Mouse (Mus musculus): ENCODE measurements around the gene Nfkbid. TPM values are rescaled to one million over a fixed set of nuclear protein-coding genes. Genes with fewer than 3 reads are reported as not detected.

Gene Nfkbid
- polyA plus RNA-seq (2012; rRNA removed; ENCODE audit: low replicate concordance), result 3.1 and 5.5 TPM in 2 replicates

GRCm38 (mm10) chr7:30421175-30421889, at the start of gene Nfkbid:
Gene Nfkbid (plus strand): TSS chr7:30421732.

GRCm38 (mm10) chr7:30413596-30413995, 7.9 kb upstream of the Nfkbid start, which contains the start of gene Tyrobp:
Gene Tyrobp (plus strand): TSS chr7:30413760.

GRCm38 (mm10) chr7:30419561-30420499, 1.7 kb upstream of the Nfkbid start, which contains the start of gene Hcst:
Gene Hcst (minus strand): TSS chr7:30419854.

GRCm38 (mm10) chr7:30444971-30445751, 23.6 kb downstream of the Nfkbid start, which contains the start of gene Aplp1:
Gene Aplp1 (minus strand): TSS chr7:30445535.

GRCm38 (mm10) chr7:30457629-30458330, 36.2 kb downstream of the Nfkbid start, which contains the start of the genes Kirrel2 and Nphs1:
Gene Kirrel2 (minus strand): TSS chr7:30457690.
Gene Nphs1 (plus strand): TSS chr7:30458315.

Other genes starting within 250 kb of the Nfkbid start
- gene Cox7a1, start 237.6 kb upstream of the Nfkbid start, polyA plus RNA-seq (2012; rRNA removed; ENCODE audit: low replicate concordance), result 28.7 and 105 TPM in 2 replicates
- 1,243 TPM in 2 replicates for gene Capns1, start 222.9 kb upstream of the Nfkbid start, polyA plus RNA-seq (2012; rRNA removed; ENCODE audit: low replicate concordance)
- 106 and 146 TPM in 2 replicates for gene Polr2i, start 189.8 kb upstream of the Nfkbid start, polyA plus RNA-seq (2012; rRNA removed; ENCODE audit: low replicate concordance)
- gene Tbcb, start 189.5 kb upstream of the Nfkbid start, polyA plus RNA-seq (2012; rRNA removed; ENCODE audit: low replicate concordance), result 52.0 and 53.0 TPM in 2 replicates
- not detected in 2 replicates for gene Ovol3, start 186.0 kb upstream of the Nfkbid start, polyA plus RNA-seq (2012; rRNA removed; ENCODE audit: low replicate concordance)
- 0.87 and 1.5 TPM in 2 replicates for gene Thap8, start 141.6 kb upstream of the Nfkbid start, polyA plus RNA-seq (2012; rRNA removed; ENCODE audit: low replicate concordance)
- gene Wdr62, start 141.3 kb upstream of the Nfkbid start, polyA plus RNA-seq (2012; rRNA removed; ENCODE audit: low replicate concordance), result 26.2 and 55.0 TPM in 2 replicates
- 15.8 and 61.6 TPM in 2 replicates for gene Clip3, start 130.0 kb upstream of the Nfkbid start, polyA plus RNA-seq (2012; rRNA removed; ENCODE audit: low replicate concordance)
- 96.6 and 120 TPM in 2 replicates for gene Alkbh6, start 113.0 kb upstream of the Nfkbid start, polyA plus RNA-seq (2012; rRNA removed; ENCODE audit: low replicate concordance)
- 2.6 and 34.1 TPM in 2 replicates for gene Syne4, start 106.9 kb upstream of the Nfkbid start, polyA plus RNA-seq (2012; rRNA removed; ENCODE audit: low replicate concordance)
- 0.53 and 0.66 TPM in 2 replicates for gene E130208F15Rik, start 100.0 kb upstream of the Nfkbid start, polyA plus RNA-seq (2012; rRNA removed; ENCODE audit: low replicate concordance)
- gene Sdhaf1, start 97.8 kb upstream of the Nfkbid start, polyA plus RNA-seq (2012; rRNA removed; ENCODE audit: low replicate concordance), result 14.7 and 20.6 TPM in 2 replicates
- 3.1 and 19.7 TPM in 2 replicates for gene Lrfn3, start 59.0 kb upstream of the Nfkbid start, polyA plus RNA-seq (2012; rRNA removed; ENCODE audit: low replicate concordance)
- 182 and 372 TPM in 2 replicates for gene Tyrobp, start 8.0 kb upstream of the Nfkbid start, polyA plus RNA-seq (2012; rRNA removed; ENCODE audit: low replicate concordance)
- 11.1 and 15.3 TPM in 2 replicates for gene Hcst, start 1.9 kb upstream of the Nfkbid start, polyA plus RNA-seq (2012; rRNA removed; ENCODE audit: low replicate concordance)
- 2.5 and 7.0 TPM in 2 replicates for gene Aplp1, start 23.8 kb downstream of the Nfkbid start, polyA plus RNA-seq (2012; rRNA removed; ENCODE audit: low replicate concordance)
- not detected in 2 replicates for gene Kirrel2, start 36.0 kb downstream of the Nfkbid start, polyA plus RNA-seq (2012; rRNA removed; ENCODE audit: low replicate concordance)
- not detected in 2 replicates for gene Nphs1, start 36.6 kb downstream of the Nfkbid start, polyA plus RNA-seq (2012; rRNA removed; ENCODE audit: low replicate concordance)
- gene Prodh2, start 71.9 kb downstream of the Nfkbid start, polyA plus RNA-seq (2012; rRNA removed; ENCODE audit: low replicate concordance), result not detected in 2 replicates
- gene Arhgap33, start 113.3 kb downstream of the Nfkbid start, polyA plus RNA-seq (2012; rRNA removed; ENCODE audit: low replicate concordance), result 7.3 and 17.1 TPM in 2 replicates
- gene Hspb6, start 130.4 kb downstream of the Nfkbid start, polyA plus RNA-seq (2012; rRNA removed; ENCODE audit: low replicate concordance), result 65.4 and 90.8 TPM in 2 replicates
- gene Proser3, start 130.6 kb downstream of the Nfkbid start, polyA plus RNA-seq (2012; rRNA removed; ENCODE audit: low replicate concordance), result 4.1 and 17.2 TPM in 2 replicates
- 32.9 and 36.6 TPM in 2 replicates for gene Lin37, start 138.1 kb downstream of the Nfkbid start, polyA plus RNA-seq (2012; rRNA removed; ENCODE audit: low replicate concordance)
- 56.7 and 69.3 TPM in 2 replicates for gene U2af1l4, start 141.6 kb downstream of the Nfkbid start, polyA plus RNA-seq (2012; rRNA removed; ENCODE audit: low replicate concordance)
- 1.4 and 3.1 TPM in 2 replicates for gene Gm49396, start 141.6 kb downstream of the Nfkbid start, polyA plus RNA-seq (2012; rRNA removed; ENCODE audit: low replicate concordance)
- gene Psenen, start 141.9 kb downstream of the Nfkbid start, polyA plus RNA-seq (2012; rRNA removed; ENCODE audit: low replicate concordance), result 135 and 167 TPM in 2 replicates
- gene Igflr1, start 143.7 kb downstream of the Nfkbid start, polyA plus RNA-seq (2012; rRNA removed; ENCODE audit: low replicate concordance), result 3.8 and 6.8 TPM in 2 replicates
- gene Kmt2b, start 167.0 kb downstream of the Nfkbid start, polyA plus RNA-seq (2012; rRNA removed; ENCODE audit: low replicate concordance), result 35.0 and 59.6 TPM in 2 replicates
- 0.92 and 1.1 TPM in 2 replicates for gene Zbtb32, start 177.2 kb downstream of the Nfkbid start, polyA plus RNA-seq (2012; rRNA removed; ENCODE audit: low replicate concordance)
- gene Upk1a, start 191.1 kb downstream of the Nfkbid start, polyA plus RNA-seq (2012; rRNA removed; ENCODE audit: low replicate concordance), result 2.8 and 21.0 TPM in 2 replicates
- gene Cox6b1, start 204.4 kb downstream of the Nfkbid start, polyA plus RNA-seq (2012; rRNA removed; ENCODE audit: low replicate concordance), result 647 and 1,156 TPM in 2 replicates
- not detected in 2 replicates for gene Etv2, start 214.1 kb downstream of the Nfkbid start, polyA plus RNA-seq (2012; rRNA removed; ENCODE audit: low replicate concordance)
- gene Rbm42, start 228.6 kb downstream of the Nfkbid start, polyA plus RNA-seq (2012; rRNA removed; ENCODE audit: low replicate concordance), result 47.6 and 62.6 TPM in 2 replicates
- 11.8 and 17.8 TPM in 2 replicates for gene Haus5, start 243.3 kb downstream of the Nfkbid start, polyA plus RNA-seq (2012; rRNA removed; ENCODE audit: low replicate concordance)
- gene Pmis2, start 249.9 kb downstream of the Nfkbid start, polyA plus RNA-seq (2012; rRNA removed; ENCODE audit: low replicate concordance), result not detected in 2 replicates

Measured in subcutaneous adipose tissue, adult 2 months (tissue).